Mouse (Mus musculus) forebrain, embryonic 15.5 days (tissue): ENCODE results near the gene Glmn. TPM values are rescaled to one million over a fixed set of nuclear protein-coding genes. Genes with fewer than 3 reads are reported as not detected.

Source experiments
- ATAC-seq: fragments of 200-750 bp; cut with Nextera tagmentation; replicated peaks from 2 replicates; pipeline ENCODE4 v1.8.0; 2017; ENCODE audit warnings: mild to moderate bottlenecking, moderate TSS enrichment, moderate library complexity
- H3K27ac ChIP-seq: fragments of 300-500 bp; sonication (generic); replicated peaks from 2 replicates; pipeline ENCODE4 v1.5.1; 2015; ENCODE audit warnings: mild to moderate bottlenecking, inconsistent platforms
- H3K27me3 ChIP-seq: fragments of 300-500 bp; sonication (generic); 2 replicates; pipeline ENCODE4 v1.6.1; 2015; ENCODE audit warnings: inconsistent platforms
- H3K36me3 ChIP-seq: fragments of 300-500 bp; sonication (generic); 2 replicates; pipeline ENCODE4 v1.6.1; 2015; ENCODE audit warnings: mild to moderate bottlenecking, inconsistent platforms
- H3K4me1 ChIP-seq: fragments of 300-500 bp; sonication (generic); 2 replicates; pipeline ENCODE4 v1.6.1; 2015; ENCODE audit warnings: inconsistent platforms
- H3K4me2 ChIP-seq: fragments of 300-500 bp; sonication (generic); replicated peaks from 2 replicates; pipeline ENCODE4 v1.6.1; 2015; ENCODE audit warnings: mild to moderate bottlenecking, inconsistent platforms
- H3K4me3 ChIP-seq: fragments of 300-500 bp; sonication (generic); 2 replicates; pipeline ENCODE4 v1.5.1; 2015; ENCODE audit warnings: mild to moderate bottlenecking, inconsistent platforms
- H3K9ac ChIP-seq: fragments of 300-500 bp; sonication (generic); replicated peaks from 2 replicates; pipeline ENCODE4 v1.6.1; 2015; ENCODE audit warnings: mild to moderate bottlenecking, inconsistent platforms
- H3K9me3 ChIP-seq: fragments of 300-500 bp; sonication (generic); 2 replicates; pipeline ENCODE4 v1.6.1; 2016; ENCODE audit warnings: inconsistent platforms
- WGBS: fragments of 180-500 bp; shearing (Covaris S2); methylation state at CpG from one replicate; pipeline ENCODE4 v1.1.7; 2015; ENCODE audit warnings: mixed read lengths; 5-methylcytosine and 5-hydroxymethylcytosine counted together
- polyA plus RNA-seq: library from polyadenylated mRNA; unstranded; fragments of >200 nt; fragmentation: Nextera tagmentation; extraction: Ambion mirVana; gene quantifications from 2 replicates; pipeline ENCODE4 v1.2.1, GENCODE M21; 2015

The Glmn gene
- polyA plus RNA-seq, 1 experiment from 2014 or later: 30.3 TPM

GRCm38 (mm10) chr5:107515453-107515852 is 82.2 kb downstream of the Glmn start:
- H3K36me3 ChIP-seq: peaks cover 8% of the 10 kb centered on the region
- H3K4me2 ChIP-seq: no peak overlapping the region
- no peaks in the 10 kb centered on the region for H3K9me3 ChIP-seq
- H3K27ac ChIP-seq: no peak overlapping the region
- no peak overlapping the region for H3K9ac ChIP-seq
- no peaks in the 10 kb centered on the region for H3K27me3 ChIP-seq
- ATAC-seq: no peak
- WGBS: 97% methylated on average over 3 of the region's 3 CpGs
- H3K4me1 ChIP-seq: peaks cover 5% of the 10 kb centered on the region; the same call in 1 of the 2 replicates
- H3K4me3 ChIP-seq: no peak overlapping the region

GRCm38 (mm10) chr5:107513583-107513982 is 84.1 kb downstream of the Glmn start:
- WGBS: 53% methylated on average over 7 of the region's 7 CpGs
- no peaks in the 10 kb centered on the region for H3K9me3 ChIP-seq
- H3K27ac ChIP-seq: no peak overlapping the region
- no peaks in the 10 kb centered on the region for H3K27me3 ChIP-seq
- 0 out of 2 replicates have a peak, but pooled peaks have one; percentile 32 for ATAC-seq
- no peak overlapping the region for H3K9ac ChIP-seq
- peaks cover 3% of the 10 kb centered on the region; the same call in 1 of the 2 replicates for H3K4me1 ChIP-seq
- H3K4me3 ChIP-seq: no peak overlapping the region
- H3K4me2 ChIP-seq: no peak overlapping the region
- peaks cover 11% of the 10 kb centered on the region for H3K36me3 ChIP-seq

GRCm38 (mm10) chr5:107511326-107511725 is 86.4 kb downstream of the Glmn start:
- no peak overlapping the region for H3K4me2 ChIP-seq
- no peaks in the 10 kb centered on the region for H3K4me1 ChIP-seq
- no peaks in the 10 kb centered on the region for H3K9me3 ChIP-seq
- H3K9ac ChIP-seq: no peak overlapping the region
- H3K36me3 ChIP-seq: peaks cover 27% of the 10 kb centered on the region
- no peak overlapping the region for H3K27ac ChIP-seq
- 65% methylated on average over 2 of the region's 2 CpGs for WGBS
- ATAC-seq: no peak
- no peaks in the 10 kb centered on the region for H3K27me3 ChIP-seq
- H3K4me3 ChIP-seq: no peak overlapping the region

GRCm38 (mm10) chr5:107510503-107510902 is 87.2 kb downstream of the Glmn start:
- Histone ChIP-seq H3K27ac (no peak overlapping the region), H3K27me3 (no peaks in the 10 kb centered on the region), H3K36me3 (peaks cover 32% of the 10 kb centered on the region), H3K9ac (no peak overlapping the region), H3K9me3 (no peaks in the 10 kb centered on the region), H3K4me3 (no peak overlapping the region), H3K4me2 (no peak overlapping the region), H3K4me1 (no peaks in the 10 kb centered on the region)
- no peak for ATAC-seq
- WGBS: 93% methylated on average over 10 of the region's 10 CpGs

- Histone ChIP-seq H3K27ac (no peak within 1 kb of the TSS), H3K4me1 (0 out of 2 replicates have a peak, but pooled peaks cover 1% of the 10 kb centered on the region), H3K36me3 (peaks cover 47% of the 10 kb centered on the region), H3K4me3 (no peak within 1 kb of the TSS), H3K9ac (no peak within 1 kb of the TSS), H3K27me3 (no peaks in the 10 kb centered on the region), H3K4me2 (no peak within 1 kb of the TSS), H3K9me3 (no peaks in the 10 kb centered on the region)
- WGBS: 83% methylated on average over 4 of the region's 4 CpGs
- ATAC-seq: no peak
Measured at GRCm38 (mm10) chr5:107507321-107507720, 90.4 kb downstream of the Glmn start, which contains the start of gene Gm42669. Gene Gm42669, plus strand, starts transcription at chr5:107507621.

- Histone ChIP-seq H3K4me2 (no peak overlapping the region), H3K9ac (no peak overlapping the region), H3K4me3 (no peak overlapping the region), H3K36me3 (peaks cover 19% of the 10 kb centered on the region), H3K9me3 (no peaks in the 10 kb centered on the region), H3K27me3 (no peaks in the 10 kb centered on the region), H3K27ac (peak overlapping the region; percentile 56), H3K4me1 (peaks cover 48% of the 10 kb centered on the region)
- no peak for ATAC-seq
- 45% methylated on average over 1 of the region's 1 CpGs for WGBS
Measured at GRCm38 (mm10) chr5:107500741-107501140, 96.9 kb downstream of the Glmn start.

GRCm38 (mm10) chr5:107499891-107500535 is 97.7 kb downstream of the Glmn start:
- H3K36me3 ChIP-seq: peaks cover 12% of the 10 kb centered on the region
- peak overlapping the region; percentile 50 for H3K27ac ChIP-seq
- no peaks in the 10 kb centered on the region for H3K27me3 ChIP-seq
- peak overlapping the region; percentile 5 for H3K4me2 ChIP-seq
- ATAC-seq: no peak
- no peak overlapping the region for H3K4me3 ChIP-seq
- H3K9ac ChIP-seq: no peak overlapping the region
- H3K9me3 ChIP-seq: no peaks in the 10 kb centered on the region
- 66% methylated on average over 5 of the region's 5 CpGs for WGBS
- peaks cover 48% of the 10 kb centered on the region for H3K4me1 ChIP-seq

Other genes starting within 250 kb of the Glmn start
- gene Ephx4, start 195.2 kb downstream of the Glmn start, polyA plus RNA-seq: 6.0 and 7.4 TPM in 2 replicates
- not detected in 2 replicates for gene Lpcat2b, start 166.3 kb downstream of the Glmn start, polyA plus RNA-seq
- 24.4 and 25.1 TPM in 2 replicates for gene Btbd8, start 159.9 kb downstream of the Glmn start, polyA plus RNA-seq
- 0.43 and 0.52 TPM in 2 replicates for gene Gm42669, start 90.3 kb downstream of the Glmn start, polyA plus RNA-seq
- gene 1700028K03Rik, start 63.2 kb downstream of the Glmn start, polyA plus RNA-seq: 0.19 and 0.31 TPM in 2 replicates
- gene Rpap2, start 515 bp downstream of the Glmn start, polyA plus RNA-seq: 20.9 and 21.8 TPM in 2 replicates
- not detected in 2 replicates for gene Gfi1, start 128.1 kb upstream of the Glmn start, polyA plus RNA-seq
- 0.10 and 0.14 TPM in 2 replicates for gene Ube2d2b, start 232.2 kb upstream of the Glmn start, polyA plus RNA-seq